Mouse (Mus musculus): ENCODE measurements around the gene Uxs1. TPM values are rescaled to one million over a fixed set of nuclear protein-coding genes. Genes with fewer than 3 reads are reported as not detected.

Uxs1 gene
- polyA plus RNA-seq, 1 experiment from 2014 or later = 18.2 TPM

DNA sequence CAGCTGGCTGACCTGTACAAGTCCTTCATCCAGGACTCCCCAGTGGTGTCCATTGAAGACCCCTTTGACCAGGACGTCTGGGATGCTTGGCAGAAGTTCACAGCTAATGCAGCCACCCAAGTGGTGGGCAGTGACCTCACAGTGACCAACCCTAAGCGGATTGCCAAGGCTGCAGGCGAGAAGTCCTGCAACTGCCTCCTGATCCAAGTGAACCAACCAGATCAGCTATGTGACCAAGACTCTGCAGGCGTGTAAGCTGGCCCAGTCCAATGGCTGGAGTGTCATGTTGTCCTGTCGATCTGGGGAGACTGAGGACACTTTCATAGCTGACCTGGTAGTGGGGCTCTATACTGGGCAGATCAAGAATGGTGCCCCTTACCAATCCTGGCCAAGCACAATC, 40.9 kb downstream of the Uxs1 start:
- H3K9ac ChIP-seq = no peak overlapping the region
- H3K36me3 ChIP-seq = peaks cover 15% of the 10 kb centered on the region
- H3K4me3 ChIP-seq = no peak overlapping the region
- ATAC-seq (ENCODE audit: low read depth) = no peak
- WGBS = 91% methylated on average over 5 of the region's 5 CpGs
- H3K27me3 ChIP-seq = no peaks in the 10 kb centered on the region
- H3K27ac ChIP-seq (replicated peaks) = no peak overlapping the region
- H3K4me1 ChIP-seq (replicated peaks) = no peaks in the 10 kb centered on the region
- H3K9me3 ChIP-seq = no peaks in the 10 kb centered on the region
- H3K4me2 ChIP-seq = no peak overlapping the region

DNA sequence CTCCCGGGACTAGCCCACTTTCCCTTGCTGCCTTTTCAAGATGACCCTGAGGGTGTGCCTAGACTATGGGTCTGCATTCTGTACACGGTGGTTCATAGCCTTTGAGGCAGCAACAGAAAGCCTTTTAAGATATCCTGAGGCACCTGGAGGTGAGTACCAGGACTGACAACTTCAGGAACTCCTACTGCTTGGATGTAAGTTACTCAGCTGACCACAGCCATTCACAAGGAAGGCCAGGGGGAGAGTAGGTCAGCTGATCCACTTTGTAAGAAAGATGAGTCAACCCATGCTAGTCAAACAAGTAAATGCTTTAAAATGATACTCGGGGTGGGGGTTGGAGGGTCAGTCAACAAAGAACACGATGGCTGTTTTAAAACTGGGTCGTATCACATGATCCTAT, 42.3 kb downstream of the Uxs1 start:
- Histone ChIP-seq H3K4me1 (replicated peaks) (no peaks in the 10 kb centered on the region), H3K36me3 (peaks cover 19% of the 10 kb centered on the region), H3K27ac (replicated peaks) (no peak overlapping the region), H3K9me3 (no peaks in the 10 kb centered on the region), H3K4me2 (no peak overlapping the region), H3K9ac (no peak overlapping the region), H3K27me3 (no peaks in the 10 kb centered on the region), H3K4me3 (no peak overlapping the region)
- no peak for ATAC-seq (ENCODE audit: low read depth)
- WGBS = 90% methylated on average over 5 of the region's 5 CpGs

GRCm38 (mm10) chr1:43783186-43783585, 44.4 kb downstream of the Uxs1 start:
- WGBS = 94% methylated on average over 3 of the region's 3 CpGs
- no peak overlapping the region for H3K4me2 ChIP-seq
- ATAC-seq (ENCODE audit: low read depth) = no peak

GRCm38 (mm10) chr1:43782680-43783079, 44.9 kb downstream of the Uxs1 start:
- Histone ChIP-seq H3K9ac (no peak overlapping the region), H3K27me3 (no peaks in the 10 kb centered on the region), H3K36me3 (peaks cover 30% of the 10 kb centered on the region), H3K4me3 (no peak overlapping the region), H3K4me2 (no peak overlapping the region), H3K27ac (replicated peaks) (no peak overlapping the region), H3K9me3 (no peaks in the 10 kb centered on the region), H3K4me1 (replicated peaks) (no peaks in the 10 kb centered on the region)
- no peak for ATAC-seq (ENCODE audit: low read depth)
- WGBS = 85% methylated on average over 3 of the region's 3 CpGs

More at GRCm38 (mm10) chr1:43783186-43783585, 44.4 kb downstream of the Uxs1 start:
- Histone ChIP-seq H3K9me3 (no peaks in the 10 kb centered on the region), H3K9ac (no peak overlapping the region), H3K36me3 (peaks cover 30% of the 10 kb centered on the region), H3K27ac (replicated peaks) (no peak overlapping the region), H3K4me1 (replicated peaks) (no peaks in the 10 kb centered on the region), H3K4me3 (no peak overlapping the region), H3K27me3 (no peaks in the 10 kb centered on the region)

DNA sequence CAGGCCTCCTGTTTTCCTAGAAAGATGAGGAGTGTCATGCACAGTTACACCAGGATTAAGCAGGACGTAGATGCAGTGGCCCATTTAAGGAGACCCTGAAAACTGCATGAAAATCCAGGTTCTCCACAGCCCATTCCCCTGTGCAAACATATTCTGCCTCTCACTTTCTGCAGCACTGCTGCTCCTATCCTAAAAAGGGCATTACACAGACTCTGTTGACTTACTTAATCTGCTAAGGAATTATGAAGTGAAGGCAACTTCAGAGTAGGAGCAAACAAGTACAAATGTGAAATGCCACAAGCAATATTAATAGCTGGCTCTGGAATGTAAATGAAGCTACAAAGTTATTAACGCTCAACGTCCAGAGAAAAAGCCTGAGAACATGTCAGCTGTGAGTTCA, 45.9 kb downstream of the Uxs1 start:
- Histone ChIP-seq H3K36me3 (peaks cover 33% of the 10 kb centered on the region), H3K4me2 (no peak overlapping the region), H3K4me3 (no peak overlapping the region), H3K27ac (replicated peaks) (no peak overlapping the region), H3K4me1 (replicated peaks) (no peaks in the 10 kb centered on the region), H3K27me3 (no peaks in the 10 kb centered on the region), H3K9me3 (no peaks in the 10 kb centered on the region), H3K9ac (no peak overlapping the region)
- WGBS = 87% methylated on average over 3 of the region's 3 CpGs
- ATAC-seq (ENCODE audit: low read depth) = no peak

DNA sequence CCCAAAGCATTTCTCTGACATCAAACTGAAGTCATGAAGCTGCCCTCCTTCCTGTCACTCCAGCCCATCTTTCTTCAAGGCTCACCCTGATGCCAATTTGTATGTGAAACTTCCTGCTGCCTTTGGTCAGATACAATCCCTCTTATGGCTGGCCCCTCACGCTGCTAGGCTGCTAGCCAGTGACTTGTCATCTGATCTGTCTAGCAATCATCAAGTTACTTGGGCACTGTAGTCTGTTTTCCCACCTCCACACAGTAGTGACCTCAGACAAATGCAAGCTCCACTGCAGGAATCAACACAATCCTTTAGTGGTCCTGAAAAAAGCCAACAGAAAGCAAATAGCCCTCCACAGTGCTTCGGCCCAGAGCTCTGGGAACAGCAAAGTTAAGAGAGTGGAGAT, 46.4 kb downstream of the Uxs1 start:
- 81% methylated on average over 2 of the region's 2 CpGs for WGBS
- no peak overlapping the region for H3K4me2 ChIP-seq

DNA sequence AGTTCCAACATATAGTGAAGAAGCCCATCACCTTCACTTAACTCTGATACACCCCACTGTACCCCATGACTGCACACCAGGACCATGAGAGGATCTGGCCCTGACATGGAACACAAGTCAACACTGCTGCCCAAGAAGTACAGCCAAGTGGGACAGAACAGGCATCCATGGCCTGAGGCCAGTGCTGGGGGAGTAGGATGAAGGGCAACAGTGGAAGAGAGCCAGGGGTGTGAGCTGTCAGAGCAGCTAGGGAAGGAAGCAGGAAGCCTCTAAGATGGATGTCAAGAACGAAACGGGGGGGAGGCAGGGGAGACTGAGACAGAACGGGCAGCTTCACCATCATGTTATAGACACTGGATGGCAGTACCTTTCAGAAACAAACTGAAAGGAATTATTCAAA, 51.5 kb downstream of the Uxs1 start:
- Histone ChIP-seq H3K27me3 (no peaks in the 10 kb centered on the region), H3K9me3 (no peaks in the 10 kb centered on the region), H3K36me3 (peaks cover 61% of the 10 kb centered on the region), H3K27ac (replicated peaks) (no peak overlapping the region), H3K4me2 (no peak overlapping the region), H3K9ac (no peak overlapping the region), H3K4me1 (replicated peaks) (no peaks in the 10 kb centered on the region), H3K4me3 (no peak overlapping the region)
- 85% methylated on average over 3 of the region's 3 CpGs for WGBS
- ATAC-seq (ENCODE audit: low read depth) = no peak

More for the DNA sequence above, 46.4 kb downstream of the Uxs1 start:
- Histone ChIP-seq H3K27me3 (no peaks in the 10 kb centered on the region), H3K36me3 (peaks cover 32% of the 10 kb centered on the region), H3K9me3 (no peaks in the 10 kb centered on the region), H3K27ac (replicated peaks) (no peak overlapping the region), H3K4me3 (no peak overlapping the region), H3K4me1 (replicated peaks) (no peaks in the 10 kb centered on the region), H3K9ac (no peak overlapping the region)
- ATAC-seq (ENCODE audit: low read depth) = no peak

DNA sequence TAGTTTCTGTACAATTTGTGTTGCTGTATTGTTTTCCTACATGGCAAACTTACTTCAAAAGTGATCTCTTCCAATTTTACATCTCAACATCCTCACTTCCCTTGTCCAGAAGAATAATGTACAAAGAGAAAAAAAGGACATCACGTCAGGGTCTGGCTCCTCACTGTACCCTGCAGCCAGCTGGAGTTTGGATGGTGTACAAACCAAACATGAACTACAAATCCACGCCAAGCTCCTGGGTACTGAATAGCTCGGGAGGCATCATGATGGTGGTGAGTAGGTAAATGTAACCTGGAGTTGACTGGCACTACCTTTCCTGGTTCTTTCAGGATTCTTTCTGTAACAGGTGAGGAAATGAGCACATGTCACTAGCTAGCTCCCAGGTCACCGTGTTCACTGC, 53.5 kb downstream of the Uxs1 start:
- Histone ChIP-seq H3K4me3 (no peak overlapping the region), H3K4me2 (no peak overlapping the region), H3K9me3 (no peaks in the 10 kb centered on the region), H3K36me3 (peaks cover 75% of the 10 kb centered on the region), H3K9ac (no peak overlapping the region), H3K4me1 (replicated peaks) (no peaks in the 10 kb centered on the region), H3K27me3 (no peaks in the 10 kb centered on the region), H3K27ac (replicated peaks) (no peak overlapping the region)
- 90% methylated on average over 4 of the region's 4 CpGs for WGBS
- no peak for ATAC-seq (ENCODE audit: low read depth)

DNA sequence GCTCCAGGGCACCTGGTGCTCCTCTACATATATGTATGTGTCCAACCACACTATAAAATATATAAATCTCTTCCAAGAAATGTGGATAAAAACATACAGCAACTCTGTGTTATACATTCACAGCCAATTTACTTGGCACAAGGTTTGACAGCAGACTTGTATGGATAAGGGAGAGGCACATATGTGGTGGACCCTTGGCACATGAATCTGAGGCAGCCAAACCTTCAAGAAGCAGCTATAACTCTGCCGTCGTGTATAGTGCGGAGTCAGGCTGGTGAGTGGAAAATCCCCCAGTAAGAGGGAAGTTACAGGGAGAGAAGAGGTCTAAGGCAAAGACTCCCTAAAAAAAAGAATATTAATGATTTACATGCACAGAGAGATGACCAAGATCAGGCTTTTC, 54.9 kb downstream of the Uxs1 start:
- no peak overlapping the region for H3K4me3 ChIP-seq
- H3K9ac ChIP-seq = no peak overlapping the region
- peaks cover 73% of the 10 kb centered on the region for H3K36me3 ChIP-seq
- no peak for ATAC-seq (ENCODE audit: low read depth)
- H3K4me2 ChIP-seq = no peak overlapping the region
- H3K27me3 ChIP-seq = no peaks in the 10 kb centered on the region
- no peaks in the 10 kb centered on the region for H3K9me3 ChIP-seq
- H3K27ac ChIP-seq (replicated peaks) = no peak overlapping the region
- no peaks in the 10 kb centered on the region for H3K4me1 ChIP-seq (replicated peaks)
- 97% methylated on average over 3 of the region's 3 CpGs for WGBS

DNA sequence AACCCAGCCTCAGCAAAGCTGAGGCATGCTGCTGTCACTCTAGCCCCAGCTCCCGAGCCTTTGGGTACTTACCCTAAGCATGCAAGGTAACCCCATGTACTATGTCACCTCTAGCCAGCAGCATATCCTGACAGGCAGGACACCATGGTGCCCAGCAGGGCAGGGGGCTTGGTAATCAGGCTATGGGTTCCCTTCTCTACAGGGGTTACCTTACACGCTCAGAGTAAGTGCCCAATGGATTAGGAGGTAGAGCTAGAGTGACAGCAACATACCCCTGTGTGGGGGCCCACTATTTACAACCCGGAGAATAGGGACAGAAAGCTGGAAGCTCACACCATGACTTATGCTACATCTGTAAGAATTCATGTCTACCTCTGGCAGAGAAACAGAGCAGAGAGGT, 57.6 kb downstream of the Uxs1 start:
- 90% methylated on average over 3 of the region's 3 CpGs for WGBS
- ATAC-seq (ENCODE audit: low read depth) = no peak
- no peak overlapping the region for H3K4me3 ChIP-seq
- no peaks in the 10 kb centered on the region for H3K9me3 ChIP-seq
- no peaks in the 10 kb centered on the region for H3K27me3 ChIP-seq
- H3K27ac ChIP-seq (replicated peaks) = no peak overlapping the region
- H3K4me2 ChIP-seq = no peak overlapping the region
- H3K36me3 ChIP-seq = peaks cover 80% of the 10 kb centered on the region
- H3K4me1 ChIP-seq (replicated peaks) = no peaks in the 10 kb centered on the region
- no peak overlapping the region for H3K9ac ChIP-seq

DNA sequence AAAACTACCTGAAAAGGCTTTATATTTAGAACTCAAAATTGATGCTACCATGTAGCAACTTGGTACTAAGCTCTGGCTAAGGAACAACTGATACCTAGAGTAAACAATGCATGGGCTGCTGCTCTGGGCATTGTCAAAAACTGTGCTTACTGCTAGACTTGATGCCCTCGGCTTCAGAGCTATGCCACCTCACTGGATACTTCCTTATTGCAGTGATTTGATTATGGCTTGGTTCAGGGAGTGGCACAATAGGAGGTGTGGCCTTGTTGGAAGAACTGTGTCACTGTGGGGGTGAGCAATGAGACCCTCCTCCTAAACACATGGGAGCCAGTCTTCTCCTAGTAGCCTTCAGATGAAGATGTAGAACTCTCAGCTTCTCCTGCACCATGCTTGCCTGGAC, 58.3 kb downstream of the Uxs1 start:
- H3K4me3 ChIP-seq = no peak overlapping the region
- H3K4me2 ChIP-seq = no peak overlapping the region
- WGBS = 72% methylated on average over 1 of the region's 1 CpGs
- H3K4me1 ChIP-seq (replicated peaks) = no peaks in the 10 kb centered on the region
- no peaks in the 10 kb centered on the region for H3K27me3 ChIP-seq
- no peak for ATAC-seq (ENCODE audit: low read depth)
- peaks cover 80% of the 10 kb centered on the region for H3K36me3 ChIP-seq
- no peak overlapping the region for H3K27ac ChIP-seq (replicated peaks)
- no peaks in the 10 kb centered on the region for H3K9me3 ChIP-seq
- H3K9ac ChIP-seq = no peak overlapping the region

GRCm38 (mm10) chr1:43768385-43768990, 59.1 kb downstream of the Uxs1 start:
- WGBS = 81% methylated on average over 4 of the region's 4 CpGs
- Histone ChIP-seq H3K4me2 (no peak overlapping the region), H3K27ac (replicated peaks) (no peak overlapping the region), H3K36me3 (peaks cover 80% of the 10 kb centered on the region), H3K4me3 (no peak overlapping the region), H3K9me3 (no peaks in the 10 kb centered on the region), H3K4me1 (replicated peaks) (no peaks in the 10 kb centered on the region), H3K9ac (no peak overlapping the region), H3K27me3 (no peaks in the 10 kb centered on the region)
- no peak for ATAC-seq (ENCODE audit: low read depth)

DNA sequence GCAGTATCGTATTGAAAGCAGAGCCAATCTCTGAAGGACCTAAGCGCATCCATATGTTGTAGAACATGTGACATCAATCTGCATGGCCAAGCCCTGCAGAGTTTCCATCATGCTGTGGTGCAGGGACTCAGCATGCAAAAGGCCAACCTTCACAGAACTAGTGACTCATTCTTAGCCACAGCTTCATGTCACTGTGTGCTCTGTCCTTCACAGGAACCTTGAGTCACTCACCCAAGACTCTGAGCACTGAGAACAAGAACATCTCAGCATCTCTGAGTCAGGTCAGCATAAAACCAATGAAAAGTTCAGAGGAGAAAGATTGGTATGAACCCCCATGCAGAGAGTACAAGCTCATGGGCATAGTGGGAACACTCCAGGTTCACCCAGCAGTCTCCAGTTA, 61.3 kb downstream of the Uxs1 start:
- Histone ChIP-seq H3K27ac (replicated peaks) (no peak overlapping the region), H3K9me3 (no peaks in the 10 kb centered on the region), H3K4me2 (no peak overlapping the region), H3K9ac (no peak overlapping the region), H3K36me3 (peaks cover 71% of the 10 kb centered on the region), H3K27me3 (no peaks in the 10 kb centered on the region), H3K4me3 (no peak overlapping the region), H3K4me1 (replicated peaks) (no peaks in the 10 kb centered on the region)
- WGBS = 93% methylated on average over 2 of the region's 2 CpGs
- no peak for ATAC-seq (ENCODE audit: low read depth)

Data from neural tube, embryonic 13.5 days (tissue).